Mouse (Mus musculus) kidney, postnatal 25 days (tissue): ENCODE measurements around the gene Hic2.

ENCODE experiments used
- DNase-seq, 2 experiments: peaks; one replicate each; pipeline ENCODE4 v3.0.0; 2021; ENCODE audit warnings: mixed read lengths in 2 of 2

Gene Hic2

GRCm38 (mm10) chr16:17232794-17233701 lies at the start of gene Hic2:
Gene Hic2 (plus strand): TSS chr16:17233572.
- peak; percentile 95 to 98 for DNase-seq

- DNase-seq: no peak
Observed at GRCm38 (mm10) chr16:17185475-17185874, 47.9 kb upstream of the Hic2 start.

DNA sequence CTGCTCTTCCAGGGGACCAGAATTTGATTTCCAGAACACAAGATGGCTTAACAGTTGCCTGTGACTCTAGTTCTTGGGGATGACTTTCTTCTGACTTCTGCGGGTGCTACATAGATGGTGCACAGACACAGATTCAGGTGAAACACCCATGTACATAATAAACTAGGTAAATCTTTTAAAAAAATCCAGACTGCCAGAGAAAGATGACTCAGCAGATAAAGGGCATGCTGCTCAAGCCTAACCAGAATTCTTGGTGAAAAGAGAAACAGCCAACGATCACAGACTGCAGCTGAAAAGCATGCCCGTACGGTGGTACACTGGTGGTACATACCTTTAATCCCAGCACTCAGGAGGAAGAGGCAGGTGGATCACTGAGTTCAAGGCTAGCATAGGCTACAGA lies 39.5 kb upstream of the Hic2 start:
- no peak for DNase-seq

DNA sequence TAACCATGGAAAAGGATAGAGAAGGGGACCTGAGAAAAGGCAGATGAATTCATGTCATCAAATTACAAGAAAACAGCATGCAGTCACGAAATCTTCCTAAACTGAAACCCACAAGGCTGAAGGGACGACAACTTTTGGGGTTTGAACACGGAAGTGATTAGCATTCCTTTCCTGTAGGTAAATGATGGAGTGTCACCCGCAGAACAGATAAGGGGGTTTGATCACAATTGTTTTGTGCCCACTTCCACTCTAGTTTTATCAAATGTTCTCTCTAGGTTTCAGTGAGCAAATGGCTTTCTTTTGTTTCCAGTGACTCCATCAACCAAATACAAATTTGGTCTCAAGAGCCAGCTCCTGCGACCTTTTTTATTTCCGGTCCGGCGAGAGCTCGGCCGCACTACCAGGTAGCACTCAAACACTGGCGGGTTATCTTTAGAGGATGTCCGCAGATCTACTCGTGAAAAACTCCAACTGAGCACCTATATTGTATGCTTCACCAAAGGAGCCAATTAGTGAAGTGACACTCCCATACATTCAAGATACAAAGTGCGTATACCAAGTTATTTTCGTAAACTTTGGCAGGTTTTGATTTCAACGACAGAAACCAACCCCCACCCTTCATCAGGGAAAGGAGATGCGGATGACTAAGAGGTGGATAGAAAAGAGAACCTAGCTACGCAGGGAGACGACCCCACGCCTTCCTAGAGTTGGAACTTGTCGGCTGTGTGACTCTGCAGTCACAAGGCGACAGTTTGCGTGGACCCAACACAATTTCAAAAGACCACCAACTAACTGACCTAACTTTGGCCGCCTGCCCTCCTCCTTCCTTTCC lies 33.0 kb upstream of the Hic2 start:
- DNase-seq: no peak

DNA sequence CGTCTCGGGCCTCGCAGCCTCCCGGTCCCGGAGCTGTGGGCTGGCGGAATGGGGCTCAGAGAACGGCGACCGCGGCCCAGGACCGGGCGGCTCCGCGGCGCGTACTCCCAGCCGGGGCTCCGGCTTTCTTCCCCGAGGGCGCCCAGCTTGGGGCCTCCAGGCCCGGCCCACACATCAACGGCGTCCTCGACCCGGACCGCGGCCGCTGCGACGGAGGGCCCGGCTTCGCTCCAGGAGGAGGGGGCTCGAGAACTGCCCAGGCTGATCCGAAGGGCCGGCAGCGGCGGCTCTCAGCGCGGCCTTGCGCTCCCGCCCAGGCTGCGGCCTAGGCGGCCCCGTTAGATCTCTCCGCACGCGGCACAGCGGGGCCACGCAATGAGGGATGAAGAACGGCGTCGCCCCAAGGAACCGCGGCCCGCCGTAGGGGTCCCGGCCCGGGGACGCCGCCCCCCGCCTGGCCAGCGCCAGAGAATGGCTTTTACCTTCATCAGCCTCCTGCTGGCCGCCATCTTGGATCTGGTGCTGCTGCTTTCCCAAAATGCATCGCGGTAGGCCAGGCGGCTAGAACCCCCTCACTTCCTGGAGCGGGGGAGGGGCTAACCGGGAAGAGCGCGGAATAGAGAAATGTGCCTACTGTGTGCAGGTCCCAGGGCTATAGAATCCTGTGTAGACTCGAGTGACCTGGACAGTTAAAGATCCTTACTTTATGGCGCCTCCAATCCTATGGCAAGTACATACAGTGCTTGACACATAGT lies 32.2 kb upstream of the Hic2 start:
- peak; percentile 88 to 93 for DNase-seq

- no peak for DNase-seq
Observed at GRCm38 (mm10) chr16:17201977-17202376, 31.4 kb upstream of the Hic2 start.

- no peak for DNase-seq
Observed at GRCm38 (mm10) chr16:17202549-17202948, 30.8 kb upstream of the Hic2 start, which contains the start of gene Ube2l3. Gene Ube2l3 (minus strand): TSS chr16:17202649.

- peak in 1 of 2 experiments; percentile 66 for DNase-seq
Observed at GRCm38 (mm10) chr16:17204990-17205389, 28.4 kb upstream of the Hic2 start.

GRCm38 (mm10) chr16:17208389-17209361 lies 24.7 kb upstream of the Hic2 start, which contains the start of gene Rimbp3:
Gene Rimbp3 (plus strand): TSS chr16:17208603.
- DNase-seq: peak; percentile 84 to 88

DNA sequence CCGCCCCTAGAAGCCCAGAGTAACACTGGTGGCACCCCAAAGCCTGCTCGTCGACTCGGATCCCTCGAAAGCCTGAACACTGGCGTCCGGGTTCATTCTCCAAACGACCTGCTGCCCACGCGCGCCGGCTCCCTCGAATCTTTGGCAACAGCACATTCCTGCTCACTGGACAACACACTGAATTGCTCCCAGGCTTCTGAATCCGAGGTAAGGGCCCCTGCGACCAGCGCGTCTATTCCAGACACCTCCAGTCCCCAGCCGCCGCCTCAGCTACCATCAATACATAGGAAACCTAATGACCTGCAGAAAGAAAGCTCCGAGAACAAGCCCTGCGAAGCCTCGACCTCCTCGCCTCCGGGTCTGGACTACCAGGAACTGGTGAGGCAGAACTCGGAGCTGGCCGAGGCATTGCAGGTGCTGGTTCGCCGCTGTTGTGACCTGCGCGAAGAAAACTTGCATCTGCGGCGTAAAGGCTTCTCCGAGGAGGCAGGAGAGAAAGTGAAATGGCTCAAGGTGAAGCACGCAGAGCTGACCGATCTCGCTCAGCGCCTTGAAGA lies 23.9 kb upstream of the Hic2 start:
- peak in 1 of 2 experiments; percentile 29 for DNase-seq

GRCm38 (mm10) chr16:17209981-17210838 lies 23.2 kb upstream of the Hic2 start:
- peak; percentile 94 for DNase-seq

GRCm38 (mm10) chr16:17216934-17217633 lies 16.3 kb upstream of the Hic2 start:
- DNase-seq: no peak

GRCm38 (mm10) chr16:17220127-17220733 lies 13.1 kb upstream of the Hic2 start:
- DNase-seq: no peak

DNA sequence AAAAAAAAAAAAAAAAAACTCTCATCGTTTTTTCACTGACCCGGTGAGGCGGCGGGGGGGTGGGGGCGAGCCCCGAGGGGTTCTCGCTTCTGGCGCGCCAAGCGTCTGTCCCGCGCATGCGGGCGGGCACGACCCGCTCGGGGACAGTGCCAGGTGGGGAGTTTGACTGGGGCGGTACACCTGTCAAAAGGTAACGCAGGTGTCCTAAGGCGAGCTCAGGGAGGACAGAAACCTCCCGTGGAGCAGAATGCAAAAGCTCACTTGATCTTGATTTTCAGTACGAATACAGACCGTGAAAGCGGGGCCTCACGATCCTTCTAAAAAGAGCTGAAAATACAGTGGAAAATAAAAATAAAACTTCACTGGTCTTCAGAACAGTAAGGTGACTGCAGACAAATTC lies 11.2 kb upstream of the Hic2 start:
- DNase-seq: peak; percentile 94

DNA sequence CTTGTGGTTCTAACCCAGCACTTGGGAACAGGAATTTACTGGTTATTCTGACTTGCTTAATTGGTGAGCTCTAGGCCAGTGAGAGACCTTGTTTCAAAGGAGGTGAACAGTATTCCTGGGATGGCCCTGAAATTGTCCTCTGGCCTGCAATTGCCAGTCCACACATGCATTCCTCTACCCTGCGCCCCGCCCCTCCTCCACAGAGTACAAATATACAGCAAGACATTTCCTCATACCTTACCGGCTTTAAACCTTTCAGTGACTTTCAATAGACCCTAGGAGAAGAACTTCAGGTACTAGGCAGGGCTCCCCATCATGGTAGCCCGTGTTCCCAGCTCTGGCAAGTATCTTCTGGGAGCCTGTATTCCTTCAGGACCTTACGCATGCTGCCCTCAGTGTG lies 7.8 kb upstream of the Hic2 start:
- no peak for DNase-seq

DNA sequence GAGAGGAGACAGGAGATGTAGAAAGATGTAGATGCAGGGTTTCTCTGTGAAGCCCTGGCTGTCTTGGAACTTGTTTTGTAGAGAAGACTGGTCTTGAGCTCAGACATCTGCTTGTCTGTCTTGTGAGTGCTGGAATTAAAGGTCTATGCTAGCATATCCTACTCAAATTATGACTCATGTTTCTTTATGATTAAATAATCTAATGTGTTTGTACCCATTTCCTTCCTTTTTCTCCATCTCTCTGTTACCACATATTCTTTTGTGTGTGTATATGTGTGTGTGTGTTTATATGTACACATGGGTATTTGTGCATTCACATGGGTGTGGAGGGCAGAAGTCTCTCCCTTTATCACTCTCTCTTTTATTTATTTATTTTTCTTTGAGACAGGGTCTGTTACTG lies 6.9 kb upstream of the Hic2 start:
- DNase-seq: no peak

GRCm38 (mm10) chr16:17231523-17231922 lies 1.8 kb upstream of the Hic2 start:
- peak in 1 of 2 experiments; percentile 3 for DNase-seq

DNA sequence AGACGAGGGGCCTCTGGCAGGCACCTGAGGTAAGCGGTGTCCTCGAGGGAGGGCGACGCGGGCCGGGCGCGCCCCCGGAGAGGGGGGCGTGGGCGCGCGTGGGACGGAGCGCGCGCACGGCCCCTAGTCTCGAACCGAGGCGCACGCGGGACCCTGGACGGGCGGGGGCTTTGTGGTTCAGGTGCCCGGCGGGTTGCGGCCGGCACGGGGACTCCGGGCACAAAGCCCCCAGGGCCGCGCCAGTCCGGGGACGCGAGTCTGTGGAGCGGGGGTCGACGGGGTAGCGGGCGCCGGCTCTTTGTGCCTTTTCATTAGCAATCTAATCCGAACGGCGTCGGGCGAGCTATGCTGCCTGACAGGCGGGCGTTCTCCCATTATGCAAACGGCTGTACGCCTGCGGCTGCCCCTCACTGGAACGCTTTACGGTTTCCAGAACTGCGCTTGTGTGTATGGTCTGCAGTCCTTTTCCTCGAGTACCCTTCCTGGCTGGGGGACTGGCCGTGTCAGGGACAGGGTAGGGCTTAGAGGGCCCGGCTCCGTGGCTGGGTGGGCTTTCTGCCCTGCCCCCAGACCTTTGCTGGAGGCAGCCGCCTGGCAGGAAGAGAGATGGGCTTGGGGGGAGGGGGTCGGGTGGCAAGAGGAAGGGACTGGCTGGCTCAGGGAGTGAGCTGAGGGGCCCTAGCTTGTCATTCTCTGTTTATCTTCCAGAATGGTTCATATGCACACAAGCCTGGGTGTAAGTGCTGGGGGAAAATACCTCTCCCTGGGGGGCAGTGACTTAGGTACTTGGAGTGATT lies 528 bp downstream of the Hic2 start:
- DNase-seq: peak; percentile 29 to 44
